Mouse (Mus musculus) lung, postnatal 0 days (tissue): Measurements from ENCODE around the gene Serinc5.

Source experiments
- CTCF ChIP-seq: IDR thresholded peaks from 2 replicates; pipeline ENCODE4 v1.5.1; 2016; ENCODE audit warnings: antibody characterized with exemption, mild to moderate bottlenecking
- EP300 ChIP-seq: IDR thresholded peaks from 2 replicates; pipeline ENCODE4 v1.6.1; 2016; ENCODE audit warnings: antibody characterized with exemption, mild to moderate bottlenecking, control low read depth

- TF ChIP-seq CTCF (no peak), EP300 (no peak)
Observed at GRCm38 (mm10) chr13:92689061-92689460, 78.2 kb downstream of the Serinc5 start.
